Mouse (Mus musculus) monocyte, adult 5-6 weeks (primary cell): ENCODE results near the gene Zfp119b. TPM values are rescaled to one million over a fixed set of nuclear protein-coding genes. Genes with fewer than 3 reads are reported as not detected.

Source experiments
- ATAC-seq: fragments of 153-309, 156-312 bp; replicated peaks from 2 replicates; pipeline ENCODE4 v1.8.0; 2017; ENCODE audit warnings: mild to moderate bottlenecking; ENCODE audit not compliant: low TSS enrichment, insufficient number of reproducible peaks, severe bottlenecking, poor library complexity, low FRiP score
- total RNA-seq: library from RNA; stranded (forward); fragments of 200-1000, 200-491, 200-594 nt; gene quantifications from 3 replicates; pipeline ENCODE4 v1.2.3, GENCODE M21; 2017

Zfp119b gene
- 8.4 to 18.6 TPM (median 15.6 TPM) in 3 replicates for total RNA-seq

DNA sequence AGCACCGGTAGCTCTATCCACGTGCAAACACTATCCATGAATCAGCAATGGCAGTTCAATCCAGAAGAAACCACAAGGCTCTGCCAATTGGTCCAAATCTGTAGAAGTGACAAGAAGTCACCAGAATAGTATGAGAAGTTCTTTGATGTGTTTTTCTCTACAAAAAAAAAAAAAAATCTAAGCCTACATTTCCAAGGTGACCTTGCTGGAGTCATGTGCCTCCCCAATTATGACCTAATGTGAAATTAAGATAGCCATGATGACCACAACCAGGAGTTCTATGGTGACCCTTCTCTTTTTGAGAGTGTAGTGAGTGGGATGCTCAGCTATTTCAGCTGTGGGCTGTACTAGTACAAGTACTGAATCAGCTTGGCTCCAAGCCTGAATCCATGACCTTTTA lies at the start of gene Zfp119b:
Gene Zfp119b, minus strand, starts transcription at position 101 of the 400 bp plus-strand sequence.
- no peak for ATAC-seq

DNA sequence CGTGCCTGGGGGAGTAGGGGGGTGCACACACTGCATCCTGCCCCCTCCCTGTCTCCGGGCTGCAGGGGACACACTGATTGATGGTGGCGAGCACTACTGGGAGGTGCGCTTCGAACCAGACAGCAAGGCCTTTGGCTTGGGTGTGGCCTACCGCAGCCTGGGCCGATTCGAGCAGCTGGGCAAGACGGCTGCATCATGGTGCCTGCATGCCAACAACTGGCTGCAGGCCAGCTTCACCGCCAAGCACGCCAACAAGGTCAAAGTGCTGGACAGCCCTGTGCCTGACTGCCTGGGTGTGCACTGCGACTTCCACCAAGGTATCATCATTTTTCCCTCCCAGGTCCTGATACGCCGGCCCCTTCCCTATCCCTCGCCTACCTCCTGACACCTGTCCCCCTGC lies 46.7 kb upstream of the Zfp119b start:
- no peak for ATAC-seq

DNA sequence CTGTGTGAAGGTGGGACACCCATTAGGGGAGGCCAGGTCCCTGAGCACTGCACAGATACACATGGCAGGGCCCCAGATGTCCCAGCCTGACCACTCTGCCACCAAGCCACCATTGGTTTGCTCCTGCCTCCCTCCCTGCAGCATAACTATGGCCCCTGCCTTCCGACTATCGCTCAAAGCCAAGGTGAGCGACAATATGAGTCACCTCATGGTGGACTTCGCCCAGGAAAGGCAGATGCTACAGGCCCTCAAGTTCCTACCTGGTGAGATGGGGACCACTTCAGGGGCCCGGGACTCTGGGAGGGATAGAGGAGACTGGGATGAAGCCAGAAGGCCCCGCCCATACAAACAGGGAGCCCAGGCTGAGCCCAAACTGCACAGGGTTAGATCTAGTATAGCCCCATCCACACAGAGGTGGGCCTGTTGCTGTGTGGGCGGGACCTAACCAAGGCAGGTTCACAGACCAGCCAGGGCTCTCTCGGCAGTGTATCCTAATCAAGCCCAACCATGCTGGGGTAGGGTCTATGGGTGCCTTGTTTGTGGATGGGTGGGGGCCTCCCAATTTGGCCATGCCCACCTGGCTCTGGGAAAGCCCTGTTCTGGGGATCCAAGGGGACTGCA lies 41.1 kb upstream of the Zfp119b start:
- ATAC-seq = no peak

DNA sequence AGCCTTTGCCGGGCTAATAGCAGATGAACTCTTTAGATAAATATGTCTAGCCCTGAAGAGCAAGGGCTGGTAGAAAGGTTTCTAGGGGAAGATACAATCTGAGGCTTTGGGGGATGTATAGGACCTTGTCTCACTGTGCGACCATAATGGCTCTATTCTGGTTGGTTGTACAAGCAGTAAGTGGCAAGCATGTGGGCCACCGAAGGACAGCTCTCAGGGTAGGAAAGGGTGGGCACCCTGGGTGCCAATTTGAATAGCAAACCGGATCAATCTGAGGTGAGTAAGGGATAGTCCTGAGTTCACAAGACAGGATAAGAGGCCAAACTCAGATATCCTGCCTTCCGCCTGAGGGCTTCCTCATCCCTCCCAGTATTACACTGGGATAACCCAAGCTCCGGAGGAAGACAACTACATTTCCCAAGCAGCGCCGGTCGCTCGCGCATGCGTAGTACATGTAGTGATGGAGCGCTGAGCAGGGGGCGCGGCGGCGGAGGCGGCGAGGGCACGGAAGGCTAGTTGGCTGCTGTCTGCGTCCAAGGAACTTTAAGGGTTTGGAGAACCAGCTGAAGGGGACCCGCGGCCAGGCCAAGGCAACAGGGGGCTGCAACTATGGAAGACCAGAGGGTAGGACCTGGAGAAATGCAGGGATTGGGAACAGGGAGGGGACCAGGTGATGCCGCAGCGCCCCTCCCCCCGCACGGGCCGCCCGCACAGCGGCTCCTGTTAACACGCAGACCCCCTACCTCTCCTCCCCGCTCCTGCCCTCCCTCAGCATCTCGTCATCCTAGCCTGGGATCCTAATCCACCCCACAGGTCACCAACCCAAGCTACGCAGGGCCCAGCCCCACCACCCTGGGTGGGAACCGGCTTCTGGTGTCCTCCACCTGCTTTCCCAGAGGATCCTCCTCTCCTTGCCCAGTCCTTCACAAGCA lies 37.0 kb upstream of the Zfp119b start, which contains the start of gene Fsd1:
Gene Fsd1, plus strand, starts transcription at position 480 of the 932 bp plus-strand sequence.
- no peak for ATAC-seq

DNA sequence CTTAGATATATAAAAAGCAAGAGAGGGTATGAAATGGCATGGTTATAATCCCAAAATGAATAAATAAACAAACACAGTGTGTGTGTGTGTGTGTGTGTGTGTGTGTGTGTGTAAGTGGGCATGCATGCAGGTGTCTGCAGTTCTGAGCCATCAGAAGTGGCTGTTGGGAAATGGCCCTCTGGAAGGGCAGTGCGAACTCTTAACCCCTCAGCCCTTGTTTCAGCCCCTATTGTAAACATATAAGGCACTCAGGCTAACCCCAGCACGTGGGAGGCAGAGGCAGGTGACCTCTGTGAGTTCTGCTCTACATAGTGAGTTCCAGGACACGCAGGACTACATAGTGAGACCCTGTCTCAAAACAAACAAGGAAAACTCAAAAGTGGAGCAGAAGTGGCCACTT lies 28.0 kb upstream of the Zfp119b start:
- ATAC-seq = no peak

DNA sequence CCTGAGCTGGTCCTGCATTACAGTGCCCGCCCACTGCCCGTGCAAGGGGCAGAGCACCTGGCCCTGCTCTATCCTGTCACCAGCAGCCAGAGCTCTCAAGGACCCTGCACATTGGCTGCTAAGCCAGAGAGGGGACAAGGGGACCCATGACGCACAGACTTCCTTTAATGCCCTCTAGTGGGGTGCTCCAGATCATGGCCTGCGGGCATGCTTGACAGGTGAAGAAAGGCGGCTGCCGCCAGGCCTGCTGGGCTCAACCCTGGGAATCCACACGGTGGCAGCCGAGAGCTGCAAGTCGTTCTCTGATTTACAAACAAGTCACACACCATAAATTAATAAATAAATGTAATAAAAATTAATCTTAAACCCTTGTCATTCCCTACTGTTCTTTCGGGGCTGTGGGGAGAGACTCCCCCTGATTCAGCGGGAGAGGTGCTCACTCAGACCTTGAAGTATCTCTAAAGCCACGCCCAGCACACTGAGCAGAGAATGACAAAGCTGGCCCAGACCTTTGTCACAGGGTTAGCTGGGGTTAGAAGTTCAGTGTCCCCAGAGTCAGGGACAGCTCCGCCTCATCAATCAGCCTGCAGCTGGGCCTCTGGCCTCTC lies 27.1 kb upstream of the Zfp119b start:
- peak; percentile 69; the same call in 1 of the 2 replicates for ATAC-seq

DNA sequence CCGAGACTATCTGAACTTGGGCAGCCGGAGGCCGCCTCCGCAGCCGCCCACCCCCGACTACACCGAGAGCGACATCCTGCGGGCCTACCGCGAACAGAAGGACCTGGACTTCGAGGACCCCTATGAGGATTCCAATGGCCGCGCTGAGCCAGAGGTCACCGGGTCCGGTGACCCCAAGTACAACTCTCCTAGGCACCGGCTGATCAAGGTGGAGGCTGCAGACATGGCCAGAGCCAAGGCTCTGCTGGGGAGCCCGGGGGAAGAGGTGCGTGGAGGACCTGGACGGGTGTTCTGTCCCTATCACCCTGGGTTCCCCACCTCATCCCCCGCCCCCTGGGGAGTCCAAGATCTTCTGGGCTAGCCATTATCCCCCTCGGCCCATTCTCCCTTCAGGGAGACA lies 22.2 kb upstream of the Zfp119b start:
- ATAC-seq = no peak

DNA sequence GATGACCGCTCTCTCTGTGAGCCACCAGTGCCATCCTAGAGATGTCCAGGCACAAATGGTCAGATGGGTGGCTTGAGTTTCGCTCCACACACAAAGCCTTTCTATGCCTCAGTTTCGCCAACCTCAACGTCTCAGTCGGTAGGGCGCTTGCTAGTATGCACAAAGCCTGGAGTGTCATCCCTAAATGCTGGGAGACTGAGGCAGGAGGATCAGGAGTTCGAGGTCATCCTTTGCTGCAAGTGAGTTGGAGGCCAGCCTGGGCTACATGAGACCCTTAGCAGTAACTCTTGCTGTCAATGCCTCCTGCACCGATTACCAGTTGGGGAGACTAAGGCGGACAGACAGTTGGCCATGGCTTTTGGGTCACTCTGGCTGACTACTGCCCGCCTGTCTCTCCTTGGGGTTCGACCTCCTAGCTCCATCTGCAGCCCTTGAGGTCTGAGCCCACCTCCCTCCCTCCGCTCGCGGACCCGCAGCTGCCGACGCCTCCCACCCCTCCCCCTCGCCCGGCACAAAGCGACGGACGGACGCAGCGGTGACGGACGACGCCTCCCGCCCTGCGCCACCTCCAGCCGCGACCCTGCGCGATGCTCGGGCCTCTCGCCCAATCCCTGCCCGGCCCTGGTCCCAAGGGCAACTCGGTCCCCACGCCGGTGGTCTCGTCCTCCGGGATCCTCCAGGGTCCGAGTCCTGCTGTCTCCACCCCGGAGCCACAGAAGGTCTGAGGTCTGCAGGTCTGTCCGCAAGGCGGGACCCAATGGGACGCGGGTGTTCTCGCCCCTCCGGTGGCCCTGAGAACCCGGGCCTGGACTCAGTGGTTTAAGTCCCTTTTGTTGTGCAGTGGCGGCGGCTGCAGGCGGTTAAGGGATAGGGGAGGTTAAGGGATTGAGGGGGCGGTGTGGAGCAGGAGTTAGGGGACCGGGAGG lies 20.9 kb upstream of the Zfp119b start, which contains the start of gene Shd:
Gene Shd, plus strand, starts transcription at position 502 of the 926 bp plus-strand sequence.
- no peak for ATAC-seq

DNA sequence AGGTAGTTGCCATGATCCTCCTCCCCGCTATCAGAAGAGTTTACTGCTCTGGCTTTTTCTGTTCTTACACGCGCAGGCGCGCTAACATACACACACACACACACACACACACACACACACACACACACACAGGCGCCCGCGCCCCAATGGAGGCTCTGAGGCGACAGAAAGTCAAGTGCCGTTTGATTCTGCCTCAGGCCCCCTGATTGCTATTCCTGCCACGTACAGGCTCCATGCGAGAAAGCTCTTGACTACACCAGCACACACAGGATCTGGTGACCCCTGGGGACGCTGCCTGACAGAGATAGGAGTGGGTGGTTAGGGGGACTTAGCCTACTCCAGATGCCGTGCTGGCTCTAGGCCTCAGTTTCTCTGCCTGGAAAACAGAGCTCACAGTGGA lies 20.3 kb upstream of the Zfp119b start:
- ATAC-seq = no peak

DNA sequence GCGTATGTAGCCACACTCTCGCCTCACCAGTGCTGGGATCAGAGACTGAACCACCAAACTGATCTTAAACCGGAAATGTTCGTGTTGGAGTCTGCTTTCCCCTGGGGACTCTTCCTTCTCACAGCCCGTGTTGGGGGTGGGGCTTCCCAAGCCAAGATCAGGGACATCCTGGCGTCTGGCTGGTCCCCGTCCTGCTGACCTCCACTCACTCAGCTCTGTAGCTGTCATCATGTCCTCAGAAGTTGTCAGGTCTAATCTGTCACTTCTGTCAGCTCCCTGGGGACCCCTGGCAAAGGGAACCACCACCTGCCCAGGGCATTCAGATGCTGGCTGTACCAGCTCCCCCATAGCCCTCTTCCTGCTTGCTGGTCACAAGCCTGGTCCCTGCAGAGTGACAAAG lies 18.9 kb upstream of the Zfp119b start:
- no peak for ATAC-seq

DNA sequence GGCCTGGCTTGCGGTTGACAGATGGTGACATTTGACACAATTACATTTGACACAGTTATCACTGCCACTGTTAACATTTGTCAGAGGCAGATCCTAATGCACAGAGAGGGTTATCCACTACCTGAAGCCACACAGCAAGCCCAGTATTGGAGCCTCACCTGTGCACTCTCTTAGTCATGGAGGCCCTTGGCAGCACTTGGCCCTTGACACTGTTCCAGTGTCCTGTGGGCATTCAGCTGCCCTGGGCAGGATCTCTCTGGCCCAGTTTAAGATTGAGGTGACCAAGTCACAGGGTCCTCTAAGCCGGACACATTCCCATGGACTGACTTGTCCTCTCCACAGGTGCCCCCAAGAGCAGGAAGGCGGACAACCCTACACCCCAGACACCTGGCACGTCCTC lies 17.9 kb upstream of the Zfp119b start:
- ATAC-seq = no peak

DNA sequence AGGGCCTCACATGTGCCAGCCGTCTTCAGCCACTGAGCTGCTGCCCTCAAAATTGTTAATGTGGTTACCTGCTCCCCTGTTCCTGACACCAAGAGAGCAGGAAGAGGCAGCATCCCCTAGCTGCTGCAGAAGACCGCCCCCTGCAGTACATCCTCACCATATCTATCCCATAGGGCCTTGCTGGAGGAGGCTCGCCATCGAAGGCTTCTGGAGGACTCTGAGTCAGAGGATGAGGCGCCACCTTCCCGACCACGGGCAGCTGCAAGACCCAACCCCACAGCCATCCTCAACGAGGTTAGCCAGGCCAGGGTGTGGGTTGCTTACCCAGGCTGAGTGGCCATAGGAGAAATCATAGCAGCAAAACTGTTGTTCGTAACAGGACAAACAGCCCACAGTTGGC lies 15.7 kb upstream of the Zfp119b start:
- ATAC-seq = no peak

DNA sequence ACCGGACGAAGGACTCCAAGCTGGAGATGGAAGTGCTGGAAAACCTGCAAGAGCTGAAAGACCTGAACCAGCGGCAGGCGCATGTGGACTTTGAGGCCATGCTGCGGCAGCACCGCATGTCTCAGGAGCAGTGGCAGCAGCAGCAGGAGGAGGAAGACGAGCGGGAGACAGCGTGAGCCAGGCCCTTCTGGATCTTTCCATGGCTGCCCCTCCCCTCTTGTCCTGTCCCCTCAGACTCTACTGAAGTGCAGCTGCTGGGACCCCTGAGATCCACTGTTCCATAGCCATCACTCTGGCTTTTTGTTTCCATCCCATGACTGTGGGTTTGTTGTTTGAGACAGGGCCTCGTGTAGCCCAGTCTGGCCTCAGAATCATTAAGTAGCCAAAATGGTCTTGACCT lies 15.2 kb upstream of the Zfp119b start:
- no peak for ATAC-seq

DNA sequence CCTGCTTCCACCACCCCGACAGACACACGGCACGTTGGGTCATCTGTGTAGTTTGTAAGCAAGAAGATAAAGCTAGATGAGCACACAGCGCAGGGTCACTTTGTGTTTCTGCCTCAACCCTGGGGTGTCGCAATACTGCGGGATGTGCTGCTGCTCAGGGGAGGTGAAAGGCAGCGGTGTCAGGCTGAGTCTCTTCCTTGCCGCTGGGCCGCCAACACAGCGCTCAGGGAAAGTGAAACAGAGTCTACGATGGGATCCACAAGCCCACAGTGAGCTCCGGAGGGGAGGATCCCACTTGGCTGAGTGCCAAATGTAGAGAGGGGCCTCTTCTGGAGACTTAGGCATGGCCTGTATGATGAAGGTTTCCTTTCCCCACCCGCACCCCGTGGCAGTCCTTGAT lies 13.9 kb upstream of the Zfp119b start:
- ATAC-seq = no peak

DNA sequence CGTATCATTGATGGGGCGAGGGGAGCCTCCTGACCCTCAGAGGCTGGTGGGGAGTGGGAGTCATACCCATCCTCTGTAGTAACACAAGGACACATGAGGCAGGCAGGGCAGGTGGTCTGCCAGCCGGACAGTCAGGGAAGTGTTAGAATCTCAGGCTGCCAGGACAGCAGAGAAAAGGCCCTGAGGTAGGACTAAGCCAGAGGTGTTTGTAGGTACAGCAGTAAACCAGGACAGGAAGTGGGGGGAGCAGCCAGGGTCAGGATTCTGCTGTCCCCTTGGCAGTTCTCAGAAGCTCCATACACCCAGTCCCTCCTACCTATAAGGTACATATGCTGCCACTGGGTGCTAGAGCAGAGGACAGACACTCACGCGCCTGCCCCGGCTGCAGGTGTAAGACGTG lies 12.3 kb upstream of the Zfp119b start:
- no peak for ATAC-seq

DNA sequence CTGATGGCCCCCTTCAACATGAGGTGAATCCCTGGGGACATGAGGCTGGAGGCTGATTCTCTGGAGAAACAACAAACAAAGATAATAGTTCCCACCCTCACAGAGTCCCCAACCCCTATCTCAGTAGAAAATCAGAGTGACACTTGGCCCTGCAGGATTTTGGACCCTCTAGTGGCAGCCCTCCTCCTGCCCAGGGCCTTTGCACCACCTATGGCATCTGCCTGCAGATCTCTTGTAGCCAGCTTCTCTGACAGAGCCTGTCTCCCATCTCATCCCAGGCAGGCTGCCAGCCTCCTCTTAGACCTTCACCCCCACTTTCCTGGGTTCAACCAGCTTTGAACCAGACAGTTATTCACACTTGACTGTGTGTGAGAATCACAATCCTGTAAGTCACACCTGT lies 11.5 kb upstream of the Zfp119b start:
- ATAC-seq = no peak

DNA sequence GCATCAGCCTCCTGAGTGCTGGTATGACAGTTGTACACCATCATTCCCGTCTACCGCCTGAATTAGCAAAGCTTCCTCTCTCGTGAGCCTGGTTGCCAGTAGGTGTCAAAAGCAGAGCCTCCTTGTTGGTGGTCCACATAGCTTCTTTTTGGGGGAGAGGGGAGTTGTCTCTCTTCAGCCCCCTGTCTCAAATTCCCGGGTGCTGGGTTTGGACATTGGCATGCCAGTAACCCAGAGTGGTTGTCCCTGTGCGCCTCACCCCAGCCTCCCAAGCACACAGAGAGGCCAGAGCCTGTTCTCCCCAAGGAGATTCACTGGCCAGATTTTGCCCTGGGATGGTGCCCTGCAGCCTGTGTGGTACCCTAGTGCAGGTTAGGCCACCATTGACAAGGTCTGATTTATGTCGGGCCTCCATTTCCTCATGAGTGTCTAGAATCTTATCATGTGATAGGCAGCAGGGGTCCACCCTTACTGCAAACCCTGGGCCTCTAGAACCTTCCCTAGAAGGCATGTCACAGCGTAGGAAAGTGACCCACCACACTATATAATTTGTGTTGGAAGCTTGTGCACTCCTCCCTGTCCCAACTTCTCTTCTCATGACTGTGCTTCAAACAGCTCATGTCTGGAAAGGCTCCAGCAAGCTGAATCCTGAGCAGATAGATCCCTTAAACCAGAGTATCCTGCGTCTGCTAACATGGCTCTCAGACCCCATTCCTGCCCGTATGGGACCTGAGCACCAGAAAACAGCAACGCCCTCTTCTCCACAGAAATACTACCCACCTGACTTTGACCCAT lies 10.8 kb upstream of the Zfp119b start:
- ATAC-seq = no peak
